Mouse (Mus musculus) ovary, postnatal 14 days (tissue): ENCODE measurements around the gene Islr.

Source experiments
- DNase-seq: peaks from one replicate; pipeline ENCODE4 v3.0.0; 2022; ENCODE audit warnings: low spot score

Islr gene

DNA sequence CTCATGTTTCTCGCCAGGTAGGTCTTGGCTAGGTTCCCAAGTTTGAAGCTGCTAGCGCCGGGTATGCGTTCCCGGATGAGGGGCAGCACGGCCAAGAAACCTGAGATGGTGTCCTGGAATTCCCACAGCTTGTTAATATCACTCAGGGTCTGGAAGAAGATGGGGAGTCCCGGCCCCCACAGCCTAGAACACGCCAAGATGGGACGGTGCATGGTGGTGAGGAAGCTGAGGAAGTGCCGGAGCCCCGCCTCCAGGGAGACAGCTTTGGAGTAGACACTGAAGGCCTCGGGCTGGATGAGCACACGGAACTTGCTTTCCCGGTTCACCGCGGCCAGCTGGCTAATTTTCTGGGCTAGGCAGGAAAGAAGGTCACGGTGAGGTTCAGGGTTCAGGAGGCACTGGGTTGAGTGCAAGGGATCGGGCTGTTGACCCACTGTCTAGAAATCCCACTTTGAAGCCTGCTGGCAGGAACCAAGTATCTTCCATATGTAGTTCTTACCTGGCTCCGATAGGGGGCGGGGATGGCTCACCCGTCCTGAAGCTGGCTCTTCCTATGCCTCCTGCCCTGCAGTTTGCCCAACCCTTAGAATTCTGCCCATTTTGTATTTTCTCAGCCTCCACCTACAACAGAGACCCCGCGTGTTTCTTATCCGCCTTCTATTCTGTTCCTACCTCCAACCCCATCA lies 16.3 kb upstream of the Islr start:
- no peak for DNase-seq

DNA sequence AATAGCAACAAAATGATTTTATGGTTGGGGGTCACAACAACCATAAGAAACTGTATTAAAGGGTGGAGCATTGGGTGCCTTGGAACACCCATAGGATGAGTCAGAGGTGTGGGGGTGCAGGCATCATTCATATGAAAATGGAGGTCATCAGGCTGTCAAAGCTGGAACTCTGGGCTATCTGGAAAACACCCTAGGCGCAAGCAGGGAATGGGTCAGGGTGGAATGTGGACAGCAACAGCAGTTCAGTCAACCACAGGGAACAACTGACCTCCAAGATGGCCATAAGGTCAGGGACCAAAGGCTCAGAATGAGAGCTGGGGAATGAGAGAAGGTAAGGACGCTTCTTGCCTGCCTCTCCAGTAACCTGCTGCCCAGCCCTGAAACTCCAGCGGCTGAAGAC lies 14.4 kb upstream of the Islr start:
- DNase-seq = no peak

DNA sequence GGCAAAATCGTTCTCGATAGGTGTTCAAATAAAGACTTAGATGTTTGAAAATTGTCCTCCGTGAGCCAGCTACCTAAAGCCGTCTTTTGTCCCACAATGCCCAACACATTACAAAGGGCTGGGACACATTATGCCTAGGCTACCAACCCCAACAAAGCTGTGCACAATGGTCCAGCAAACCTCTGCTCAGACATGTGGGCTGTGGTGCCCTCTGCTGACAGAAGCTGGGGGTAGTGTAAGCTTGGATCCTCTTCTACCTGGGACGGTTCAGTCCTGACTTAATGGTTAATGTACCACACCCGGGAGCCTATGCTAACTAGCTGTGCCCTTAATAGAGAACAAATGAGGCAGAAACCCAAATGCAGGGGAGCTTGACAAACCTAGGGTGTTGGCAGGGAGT lies 12.3 kb upstream of the Islr start:
- no peak for DNase-seq

DNA sequence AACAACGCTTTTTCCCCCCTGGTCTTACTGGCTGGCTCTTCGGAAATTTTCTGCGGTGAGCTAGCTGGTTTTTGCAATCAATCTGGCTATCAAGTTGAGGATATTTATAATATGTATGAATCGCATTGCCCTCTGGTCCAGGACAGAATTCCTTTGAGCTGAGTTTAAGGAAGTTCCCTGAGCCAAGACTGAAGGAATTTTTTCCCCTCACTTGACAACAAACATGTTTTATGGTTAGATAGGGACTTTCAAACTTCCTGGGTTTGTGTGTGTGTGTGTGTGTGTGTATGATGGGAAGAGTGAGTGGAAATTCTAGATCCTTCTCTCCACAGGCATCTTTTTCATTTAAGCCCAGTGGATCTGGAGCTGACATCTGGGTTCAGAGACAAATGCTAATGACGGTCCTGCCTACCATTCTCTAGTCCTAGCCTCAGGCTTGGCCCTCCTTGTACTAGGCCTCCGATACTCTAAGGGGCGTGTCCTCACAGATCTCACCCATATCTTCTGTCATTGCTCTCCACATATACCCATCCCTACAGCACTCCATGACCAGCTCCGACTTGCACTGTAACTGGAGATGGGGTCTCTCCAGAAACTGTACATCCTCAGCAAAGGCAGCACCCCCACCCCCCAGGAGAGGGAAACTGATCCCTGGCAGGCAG lies 10.5 kb upstream of the Islr start:
- DNase-seq = no peak

DNA sequence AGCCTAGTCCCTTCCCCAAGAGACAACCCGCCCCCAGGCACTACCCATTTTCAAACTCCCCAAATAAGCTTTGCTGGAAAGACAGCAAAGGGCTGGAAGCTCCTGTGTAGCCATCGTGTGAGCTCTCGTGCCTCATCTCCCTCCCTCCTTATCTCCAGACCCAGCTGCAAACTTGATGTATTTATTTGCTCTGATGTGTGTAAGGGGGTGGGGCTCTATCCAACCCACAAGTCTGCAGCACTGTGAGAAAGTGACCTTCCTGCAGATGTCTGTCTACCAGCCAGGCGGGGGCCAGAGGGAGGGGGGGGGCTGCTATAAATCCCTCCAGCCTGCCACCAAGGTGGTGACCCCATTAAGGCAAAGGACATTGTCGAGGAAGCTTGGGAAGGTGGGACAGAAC lies 9.8 kb upstream of the Islr start:
- no peak for DNase-seq

DNA sequence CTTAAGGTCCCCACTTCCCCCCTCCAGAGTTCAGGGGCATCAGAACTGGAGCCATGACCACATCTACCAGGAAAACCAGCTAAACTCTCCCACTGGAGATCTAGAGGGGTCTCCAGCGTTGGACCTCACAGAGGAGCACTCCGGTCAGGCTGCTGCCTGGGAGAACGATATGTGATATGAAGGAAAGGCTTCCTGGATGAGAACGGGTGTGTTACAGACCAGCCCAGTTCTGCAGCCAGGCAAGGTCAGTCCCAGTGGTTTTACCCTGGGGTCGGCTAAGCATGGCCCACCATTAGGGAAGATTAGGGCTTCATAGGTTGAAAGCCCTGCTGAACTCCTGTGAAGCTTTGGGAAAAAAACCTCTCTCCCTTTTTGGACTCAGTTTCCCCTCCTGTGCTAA lies 9.3 kb upstream of the Islr start:
- DNase-seq = no peak

DNA sequence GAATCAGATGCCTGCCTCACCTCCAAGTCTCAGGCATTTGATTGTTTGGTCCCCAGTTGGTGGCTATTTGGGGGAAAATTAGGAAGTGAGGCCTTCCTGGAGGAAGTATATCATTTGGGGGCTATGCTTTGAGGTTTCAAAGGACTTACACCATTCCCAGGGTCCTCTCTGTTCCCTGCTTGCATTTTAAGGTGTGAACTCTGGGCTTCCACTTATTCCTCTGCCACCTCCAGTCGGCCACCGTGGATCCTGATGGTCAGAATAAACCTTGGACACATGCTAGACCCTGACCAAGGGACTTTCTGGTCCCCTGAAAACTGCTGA lies 6.2 kb upstream of the Islr start:
- no peak for DNase-seq

DNA sequence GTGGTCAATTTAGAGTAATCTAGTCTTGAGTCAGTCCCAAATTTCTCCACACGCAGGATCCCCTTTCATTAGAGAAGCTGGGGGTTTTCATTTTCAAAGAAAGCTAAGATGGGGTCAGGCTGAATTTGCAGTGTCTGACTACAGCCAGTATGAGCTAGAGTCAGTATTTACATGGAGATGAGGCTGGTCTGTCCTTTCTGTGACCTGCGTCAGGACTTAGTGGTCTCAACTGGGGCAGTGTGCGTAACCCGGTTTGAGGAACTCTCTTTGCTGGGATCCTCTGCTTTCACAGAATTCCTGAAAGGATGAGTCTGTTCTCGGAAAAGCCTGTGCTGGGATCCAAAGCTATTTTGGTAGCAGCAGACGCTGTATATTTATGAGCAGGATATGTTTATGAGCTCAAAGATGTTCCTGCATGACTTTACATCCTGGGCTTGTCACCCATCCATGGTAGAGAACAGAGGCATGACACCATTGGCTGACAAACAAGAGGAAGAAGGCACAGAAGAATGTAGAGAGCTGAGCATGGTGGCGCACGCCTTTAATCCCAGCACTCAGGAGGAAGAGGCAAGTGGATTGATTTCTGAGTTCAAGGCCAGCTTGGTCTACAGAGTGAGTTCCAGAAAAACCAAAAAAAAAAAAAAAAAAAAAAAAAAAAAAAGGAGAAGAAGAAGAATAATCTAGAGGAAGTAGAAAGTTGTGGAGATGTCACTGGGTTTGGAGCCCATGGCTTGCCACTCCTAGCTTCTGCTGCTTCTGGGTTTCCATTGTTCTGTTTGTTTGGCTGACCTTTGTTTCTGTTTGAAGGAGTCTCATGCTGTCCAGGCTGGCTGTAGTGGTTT lies 5.6 kb upstream of the Islr start:
- DNase-seq = no peak

DNA sequence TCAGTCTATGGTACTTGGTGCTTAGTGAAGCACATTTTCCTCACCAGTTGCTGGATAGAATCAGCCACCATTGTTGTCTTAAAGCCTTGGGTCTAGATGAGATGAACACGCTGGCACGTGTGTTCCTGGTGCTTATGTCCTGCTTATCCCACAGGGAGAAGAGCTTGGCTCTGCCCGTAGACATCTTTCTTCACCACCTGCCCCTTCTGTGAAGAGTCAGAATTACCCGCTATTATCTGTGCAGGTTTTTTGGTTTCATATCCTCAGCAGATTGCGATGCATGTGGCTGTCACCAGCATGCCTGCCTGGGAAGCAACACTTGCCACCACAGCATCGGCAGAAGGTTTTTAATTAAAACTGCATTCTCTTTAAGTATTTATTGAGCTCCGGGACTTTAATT lies 1.9 kb upstream of the Islr start:
- DNase-seq = no peak

DNA sequence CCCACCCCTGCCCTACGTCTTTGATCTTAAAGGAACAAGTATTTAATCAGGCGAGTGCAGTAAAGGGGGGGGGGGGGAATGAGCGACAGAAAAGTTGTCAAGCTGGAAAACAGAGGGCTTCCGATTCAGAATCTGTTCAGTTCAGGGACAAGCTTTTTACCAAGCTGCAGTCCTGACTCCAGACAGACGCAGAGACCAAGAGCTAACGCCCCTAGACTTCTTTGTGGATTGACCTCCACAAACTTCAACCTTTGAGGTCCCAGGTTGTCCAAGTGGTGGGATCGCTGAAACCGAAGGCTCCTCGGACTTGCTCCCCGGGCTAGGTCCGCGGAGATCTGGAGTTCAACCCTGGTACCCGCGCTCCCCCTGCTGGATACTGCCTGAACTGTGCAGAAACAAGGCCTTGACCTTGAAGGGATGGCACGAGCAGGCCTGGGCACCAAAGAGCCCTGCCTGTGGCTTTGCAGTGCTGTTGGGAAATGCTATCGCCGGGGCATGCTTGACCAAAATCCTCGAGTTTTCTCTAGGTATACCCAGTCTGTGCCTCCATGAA lies 418 bp upstream of the Islr start:
- peak; percentile 96 for DNase-seq

DNA sequence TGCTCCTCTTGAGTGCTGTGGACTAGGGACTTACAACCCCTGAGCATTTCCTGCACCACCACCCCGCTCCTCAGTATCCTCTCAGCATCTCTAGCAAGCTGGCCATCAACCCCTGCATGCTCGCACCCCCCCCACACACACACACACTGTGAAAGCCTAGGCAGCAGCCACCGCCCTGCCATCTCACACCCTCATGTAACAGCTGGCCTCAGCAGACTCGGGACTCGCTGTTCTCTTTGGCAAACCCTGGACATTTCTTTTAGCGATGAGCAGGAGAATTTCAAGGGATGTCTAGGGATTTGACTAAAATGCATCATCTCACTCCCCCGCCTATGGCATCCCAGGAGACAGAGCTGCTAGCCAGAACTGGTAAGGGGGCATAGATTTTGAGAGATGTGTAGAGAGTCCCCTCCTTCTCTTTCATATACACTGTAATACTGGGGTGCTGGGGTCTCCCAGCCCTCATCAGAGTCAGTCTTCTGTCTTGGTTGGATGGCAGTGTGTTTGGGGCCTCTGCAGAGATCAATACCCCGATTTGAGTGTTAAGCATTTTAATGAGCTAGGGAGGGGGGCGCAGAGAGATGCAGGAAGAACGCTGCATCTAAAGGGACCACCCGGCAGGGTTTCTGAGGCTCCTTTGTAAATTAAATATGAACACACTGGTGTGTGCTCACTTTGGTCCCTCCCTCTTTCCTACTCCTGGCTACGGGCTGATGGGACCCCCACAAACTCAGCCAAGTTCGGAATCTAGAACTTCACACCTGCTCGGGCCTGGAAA lies 1.2 kb downstream of the Islr start:
- no peak for DNase-seq

DNA sequence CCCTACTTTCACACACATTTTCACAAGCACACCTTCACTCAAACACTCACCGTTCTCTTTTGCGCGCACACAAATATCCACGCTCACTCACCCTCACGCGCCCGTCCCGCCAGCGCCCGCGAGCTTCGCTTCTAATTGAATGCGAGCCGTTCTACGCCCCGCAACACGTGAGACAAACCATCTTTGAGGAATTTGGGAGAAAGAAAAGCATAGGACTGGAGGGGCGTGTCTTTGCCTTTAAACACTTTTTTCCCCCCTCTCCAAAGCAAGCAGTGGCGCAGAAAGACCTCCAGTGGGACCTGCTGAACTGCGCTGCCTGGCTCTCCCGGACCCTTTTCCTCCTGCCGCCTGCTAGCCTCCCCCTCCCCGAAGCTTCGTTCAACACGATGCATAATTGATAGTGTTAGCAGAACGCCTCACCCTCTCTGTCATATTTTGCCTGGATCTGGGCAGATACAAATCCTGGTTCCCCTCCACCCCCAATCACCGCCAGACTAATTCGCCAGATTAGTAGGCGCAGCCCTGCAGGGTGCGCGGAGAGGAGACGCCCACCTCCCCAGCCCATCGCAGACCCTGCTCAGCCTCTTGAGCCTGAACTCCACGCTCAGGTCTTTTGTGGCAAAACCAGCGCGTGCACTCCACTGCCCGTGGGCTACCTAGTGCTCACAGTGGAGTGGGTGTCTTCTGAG lies 2.1 kb downstream of the Islr start:
- no peak for DNase-seq

DNA sequence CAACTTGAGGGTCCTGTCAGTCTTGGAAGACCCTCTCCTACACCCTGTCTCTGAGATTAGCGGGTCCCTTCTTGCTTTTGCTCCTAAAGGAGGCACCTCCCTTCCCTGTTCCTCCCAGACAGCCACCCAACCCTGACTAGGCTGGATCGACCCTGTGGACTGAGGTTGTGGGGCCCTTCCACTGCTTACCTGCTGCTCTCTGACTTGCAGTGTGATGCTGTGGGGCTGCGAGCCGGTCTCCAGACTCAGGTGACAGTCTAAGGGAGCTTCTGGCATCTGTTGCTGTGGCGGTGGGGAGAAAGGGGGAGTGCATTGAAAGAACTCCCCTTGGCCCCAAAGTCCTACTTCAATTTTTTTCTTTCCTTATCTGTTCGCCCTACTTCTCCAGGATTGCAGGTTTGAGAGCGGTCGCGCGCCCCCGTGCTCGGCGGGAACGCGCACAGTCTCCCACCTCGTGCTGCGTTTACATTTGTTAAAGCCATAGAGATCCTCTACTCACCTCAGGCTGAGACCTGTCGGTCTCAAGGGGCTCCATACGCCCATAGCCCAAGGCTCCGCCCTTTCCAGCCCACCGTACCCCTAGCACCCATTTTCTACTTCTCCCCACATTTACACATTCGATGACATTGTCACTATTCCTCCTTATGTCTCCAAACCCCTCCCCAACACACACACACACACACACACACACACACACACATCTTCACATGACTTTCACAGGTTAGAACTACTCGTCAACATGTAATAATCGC lies 2.8 kb downstream of the Islr start:
- DNase-seq = no peak

DNA sequence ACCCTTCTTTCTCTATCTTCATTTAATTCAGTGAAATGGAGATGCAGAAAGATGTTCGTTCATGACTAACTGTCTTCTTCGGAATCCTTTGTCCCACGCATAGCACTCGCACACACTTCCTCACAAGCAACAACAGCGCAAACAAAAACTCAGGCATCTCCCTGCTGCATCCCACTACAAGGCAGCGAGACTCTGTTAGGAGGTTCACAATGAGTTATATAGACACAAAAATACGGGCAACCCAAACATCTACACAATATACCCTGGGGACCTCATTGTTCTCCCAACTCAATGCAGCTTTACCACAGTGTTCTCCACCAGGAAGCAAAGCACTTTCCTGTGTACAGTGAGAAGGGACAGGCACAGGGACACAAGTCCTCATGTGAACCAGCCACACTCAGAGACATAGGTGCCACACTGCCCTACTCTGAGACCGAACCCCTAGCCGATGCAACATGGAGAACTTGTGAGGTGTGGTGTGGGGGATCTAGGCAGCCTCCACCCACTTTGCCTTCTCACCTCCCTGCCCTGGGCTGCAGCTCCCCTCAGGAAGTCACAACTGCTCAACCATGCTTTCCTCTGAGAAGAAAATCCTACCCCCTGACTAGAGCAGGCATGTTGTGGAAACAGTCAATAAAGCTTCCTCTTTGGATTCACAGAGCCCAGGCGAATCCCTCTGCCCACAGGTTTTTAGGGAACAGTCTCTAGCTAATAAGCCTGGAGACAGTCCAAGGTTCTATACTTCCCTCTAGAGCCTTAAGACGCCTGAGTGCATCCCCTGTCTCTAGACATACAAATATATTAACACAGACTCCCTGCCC lies 3.6 kb downstream of the Islr start:
- no peak for DNase-seq

DNA sequence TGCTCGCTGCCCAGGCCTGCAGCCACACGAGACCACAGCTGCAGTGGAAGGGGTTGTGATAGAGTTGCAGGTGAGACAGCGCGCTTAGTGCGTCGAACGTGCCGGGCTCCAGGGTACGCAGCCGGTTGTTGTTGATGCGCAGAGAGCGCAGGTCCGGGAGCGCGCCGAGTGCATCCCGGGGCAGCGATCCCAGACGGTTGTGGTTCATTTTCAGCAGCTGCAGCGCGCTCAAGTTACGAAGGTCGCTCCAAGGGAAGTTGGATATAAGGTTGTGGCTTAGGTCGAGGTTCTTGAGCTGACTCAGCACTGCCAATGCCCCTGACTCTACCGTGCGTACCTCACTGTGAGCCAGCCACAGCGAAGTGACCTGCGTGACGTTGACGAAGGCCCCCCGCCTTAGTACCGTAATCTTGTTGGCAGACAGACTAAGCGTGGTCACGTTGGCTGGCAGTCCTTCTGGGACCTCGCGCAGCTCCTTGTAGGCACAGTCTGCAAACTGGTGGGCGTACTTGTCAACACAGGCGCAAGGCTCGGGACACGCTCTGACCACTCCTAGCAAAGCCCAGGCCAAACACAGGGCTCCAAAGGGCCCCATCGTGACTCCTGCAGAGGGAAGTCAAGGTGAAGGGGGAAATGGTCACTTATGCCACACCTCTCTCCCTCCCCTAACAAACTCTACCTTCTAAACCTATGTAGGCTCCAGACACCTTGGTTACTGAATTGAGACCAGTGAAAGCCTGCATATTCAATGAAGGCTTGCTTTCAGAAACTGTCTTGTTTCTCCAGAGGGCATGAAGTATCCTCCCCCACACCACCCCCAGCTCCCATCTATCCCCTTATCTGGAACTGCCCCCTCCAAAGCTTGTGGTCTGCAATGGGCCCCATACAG lies 4.5 kb downstream of the Islr start:
- no peak for DNase-seq

DNA sequence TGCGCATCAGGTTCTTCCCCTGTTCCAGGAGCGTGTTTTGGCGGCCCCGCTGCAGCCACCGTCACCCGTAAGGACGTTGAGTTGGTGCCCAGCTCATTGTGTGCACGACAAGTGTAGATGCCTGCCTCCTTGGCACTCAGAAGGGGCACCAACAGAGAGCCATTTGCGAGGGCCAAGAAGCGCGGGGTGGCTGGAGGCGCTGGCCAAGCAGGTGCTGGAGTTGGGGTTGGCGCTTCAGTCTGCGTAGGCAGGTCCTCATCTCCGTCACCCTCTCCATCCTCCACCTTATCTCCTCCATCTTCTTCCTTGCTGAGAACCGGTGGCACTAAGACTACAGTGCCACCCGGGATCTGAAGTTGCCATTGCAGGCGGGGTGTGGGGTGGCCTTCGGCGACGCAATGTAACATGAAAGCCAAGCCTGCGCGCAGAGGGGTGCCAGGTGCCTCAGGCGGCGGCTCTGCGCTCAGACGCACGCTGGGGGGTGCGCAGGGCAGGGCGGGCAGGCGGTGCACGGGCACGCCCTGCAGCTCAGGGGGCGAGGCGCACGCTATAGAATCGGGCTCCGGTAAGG lies 5.2 kb downstream of the Islr start:
- no peak for DNase-seq

DNA sequence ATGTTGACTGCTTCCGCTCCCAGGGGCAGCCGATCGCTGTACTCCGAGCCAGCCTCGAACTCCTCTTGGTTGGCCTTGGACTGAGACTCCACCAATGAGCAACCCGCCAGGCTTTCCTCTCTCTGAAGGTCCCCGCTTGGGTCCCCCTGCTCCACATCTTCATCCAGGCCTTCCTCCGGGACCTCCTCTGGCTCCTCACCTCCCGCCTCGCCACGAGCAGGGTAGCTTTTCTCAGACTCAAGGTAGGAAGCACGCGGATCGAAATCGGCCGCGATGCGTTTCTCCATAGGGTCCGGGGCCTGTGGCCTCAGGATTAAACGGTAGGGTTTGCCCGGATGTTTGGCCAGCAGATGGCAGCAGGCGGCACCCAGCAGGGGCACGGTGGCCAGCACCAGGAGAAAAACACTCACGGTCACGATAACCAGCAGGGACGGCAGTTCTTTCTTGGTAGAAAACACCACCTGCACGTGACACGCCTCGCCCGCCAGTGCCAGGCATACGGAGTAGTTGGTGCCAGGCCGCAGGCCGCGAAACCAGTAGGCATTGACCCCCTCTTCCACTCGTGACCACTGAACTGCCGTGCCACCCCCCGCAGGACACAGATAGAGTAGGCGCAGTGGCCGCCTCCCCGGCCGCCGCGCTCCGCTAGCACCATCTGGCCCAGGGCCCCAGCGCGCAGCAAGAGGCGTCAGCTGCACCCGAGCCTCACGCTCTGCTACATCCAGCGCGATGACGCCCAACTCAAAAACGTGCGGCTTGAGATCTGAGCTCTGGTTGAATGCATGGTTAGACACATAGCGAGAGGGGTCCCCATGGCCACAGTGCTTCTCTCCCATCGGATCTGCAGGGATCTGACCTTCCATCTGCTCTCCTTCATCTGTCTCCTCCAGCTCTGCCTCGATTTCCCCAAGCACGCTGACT lies 6.1 kb downstream of the Islr start:
- DNase-seq = no peak
